Mouse (Mus musculus) ovary, postnatal 36 days (tissue): ENCODE measurements at regions not wholly inside any gene's neighbourhood (a gene's known extent, or its start where the extent isn't known, plus 50 kb on each side); places are given as distances from the start of the nearest gene placed in this dataset.
A peak's percentile ranks its signal among the peaks of the same experiment; 100 is the strongest.

ENCODE experiments used
- DNase-seq: peaks from one replicate; pipeline ENCODE4 v3.0.0; 2022; ENCODE audit warnings: low spot score, mixed read lengths

DNA sequence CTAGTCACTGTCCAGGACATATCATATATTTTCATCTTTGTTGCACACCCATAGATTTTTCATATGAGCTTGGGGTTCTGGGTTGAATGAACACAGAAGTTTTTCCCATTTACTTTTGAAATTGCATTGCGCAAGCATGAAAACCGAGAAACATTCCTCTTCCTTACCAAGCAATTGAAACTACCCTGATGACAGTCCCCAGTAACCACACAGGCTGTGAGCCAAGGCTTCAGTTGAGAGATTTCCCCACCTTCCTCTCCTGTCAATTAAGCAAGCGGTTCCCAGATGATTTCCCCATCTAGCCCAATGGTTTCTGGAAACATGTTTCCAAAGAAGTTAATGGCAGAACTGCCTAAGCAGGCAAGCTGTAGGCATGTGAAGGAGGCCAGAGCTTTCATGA, 81.8 kb upstream of the Inhba start:
- peak; percentile 5 for DNase-seq

- no peak for DNase-seq
These were observed 80.0 kb upstream of the Inhba start for GRCm38 (mm10) chr13:15931553-15932162.

DNA sequence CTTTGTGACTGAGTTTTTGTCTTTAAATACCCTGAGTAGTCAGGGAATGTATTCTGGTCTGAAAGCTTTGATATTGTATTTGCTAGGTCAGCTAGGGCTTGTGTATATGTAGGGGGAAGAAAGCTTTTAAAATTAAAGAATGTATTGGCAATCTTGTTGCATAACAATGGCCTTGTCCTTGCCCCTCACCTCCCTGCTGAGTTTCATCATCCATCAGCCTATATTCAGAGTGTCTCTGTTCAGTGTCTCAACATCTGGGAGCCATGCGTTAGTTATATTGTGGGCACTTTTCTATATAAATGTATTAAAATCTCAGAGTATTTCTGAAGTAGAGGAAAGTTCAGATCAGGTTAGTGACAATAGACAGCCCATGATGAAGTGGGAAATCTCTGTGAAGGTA, 76.0 kb upstream of the Inhba start:
- DNase-seq, result no peak

DNA sequence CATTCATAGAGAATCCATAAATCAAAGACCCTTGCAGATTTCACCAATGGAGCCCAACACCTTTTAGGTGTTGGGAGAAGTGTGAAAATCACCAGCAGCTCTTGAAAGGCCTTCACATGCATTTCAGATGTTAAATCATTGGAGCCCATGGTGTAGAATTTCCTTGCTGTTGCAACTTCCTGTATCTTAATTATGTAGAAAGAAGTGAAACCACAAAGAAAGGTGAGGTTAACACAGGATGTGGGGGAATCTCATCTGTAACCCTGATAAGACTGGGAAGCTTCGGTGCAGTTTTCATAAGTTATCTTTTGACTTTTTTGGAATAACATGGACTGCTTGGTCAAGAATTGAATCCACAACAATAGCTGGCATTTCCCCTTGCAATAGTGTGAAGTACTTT, 75.5 kb upstream of the Inhba start:
- no peak for DNase-seq

DNA sequence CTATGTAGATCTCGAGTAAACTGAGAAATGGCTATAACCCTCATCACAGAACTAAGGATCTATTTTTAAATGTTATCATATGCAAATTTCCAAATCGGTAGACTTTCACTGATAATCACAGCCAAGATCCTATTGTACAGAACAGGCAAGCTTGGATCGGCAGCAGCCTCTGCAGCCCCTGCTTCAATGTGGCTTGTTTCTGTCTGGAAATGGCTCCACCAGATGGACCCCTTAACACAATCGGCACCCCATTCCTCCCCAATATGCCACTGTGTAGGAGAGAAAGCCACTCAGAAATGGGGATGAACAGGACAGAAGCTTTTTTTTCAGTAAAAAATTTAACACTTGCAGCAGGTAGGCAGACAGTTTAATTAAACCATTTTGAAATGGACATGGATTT, 61.5 kb upstream of the Inhba start:
- no peak for DNase-seq

GRCm38 (mm10) chr13:15950885-15951610, 60.6 kb upstream of the Inhba start:
- no peak for DNase-seq
